In the genomic region with DNA sequence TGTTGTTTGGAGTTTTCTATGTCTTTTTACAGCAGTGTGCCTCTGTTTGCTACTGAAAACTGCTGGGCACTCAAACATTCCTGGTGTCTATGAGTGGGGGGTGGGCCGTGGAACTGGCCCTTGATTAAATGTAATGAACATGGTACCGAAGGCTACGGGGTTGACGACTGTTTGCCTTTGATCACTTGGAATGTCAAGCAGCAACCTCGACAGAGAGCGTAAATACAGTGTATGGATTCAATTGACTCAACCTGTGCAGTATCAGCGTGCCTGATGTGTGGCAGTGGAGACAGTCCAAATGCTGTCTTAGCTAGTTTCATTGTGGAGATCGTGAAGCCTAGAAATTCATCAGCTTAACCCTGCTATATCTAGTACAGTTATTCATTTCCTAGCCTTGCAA, we compare ENCODE assay signal across 12 mouse cellular contexts.
"Had no signal": no experiment of that assay in that cellular context is flagged by ENCODE, and none has a peak within 500 bp of the region (broad histone marks: within the 10 kb centered on the region; RNA-seq: fewer than 3 reads in every experiment).

No protein-coding gene starts in this region.

- DNase-seq: kidney, adult 2 months; kidney, postnatal 14 days; lung, postnatal 14 days; spleen, adult 18-20 months; thymus, adult 18-20 months; thymus, postnatal 14 days had no signal

- H3K27me3 ChIP-seq: kidney, embryonic 15.5 days; liver, embryonic 15.5 days; midbrain, embryonic 15.5 days; neural tube, embryonic 12.5 days had no signal

- H3K9me3 ChIP-seq: kidney, embryonic 15.5 days; liver, embryonic 15.5 days; midbrain, embryonic 15.5 days; neural tube, embryonic 12.5 days had no signal

- H3K4me2 ChIP-seq: kidney, embryonic 15.5 days; liver, embryonic 11.5 days; liver, embryonic 15.5 days; midbrain, embryonic 15.5 days; neural tube, embryonic 12.5 days had no signal

- H3K9ac ChIP-seq: kidney, embryonic 15.5 days; liver, embryonic 15.5 days; midbrain, embryonic 15.5 days; neural tube, embryonic 12.5 days had no signal

- H3K4me1 ChIP-seq: kidney, embryonic 15.5 days; liver, embryonic 15.5 days; midbrain, embryonic 15.5 days; neural tube, embryonic 12.5 days had no signal

- H3K27ac ChIP-seq: kidney, embryonic 15.5 days; liver, embryonic 15.5 days; midbrain, embryonic 15.5 days; neural tube, embryonic 12.5 days had no signal

- H3K4me3 ChIP-seq: kidney, embryonic 15.5 days; liver, embryonic 15.5 days; midbrain, embryonic 15.5 days; neural tube, embryonic 12.5 days had no signal

- ATAC-seq: intestine, embryonic 16.5 days; midbrain, embryonic 15.5 days had no signal

- H3K36me3 ChIP-seq: kidney, embryonic 15.5 days; liver, embryonic 15.5 days; midbrain, embryonic 15.5 days; neural tube, embryonic 12.5 days had no signal
